Mouse (Mus musculus) embryonic fibroblast, embryonic 13.5 days (primary cell): ENCODE data around the gene Gpr157.

ENCODE experiments used
- CTCF ChIP-seq: IDR thresholded peaks from 2 replicates; pipeline ENCODE4 v1.5.1; 2011; ENCODE audit warnings: mild to moderate bottlenecking, control low read depth, low read length, moderate library complexity, borderline replicate concordance; ENCODE audit not compliant: insufficient read depth
- POLR2A ChIP-seq: IDR thresholded peaks from 2 replicates; pipeline ENCODE4 v1.6.1; 2011; ENCODE audit warnings: low read depth, mild to moderate bottlenecking, control low read depth, low read length, moderate library complexity

GRCm38 (mm10) chr4:150144242-150144641 is 57.1 kb downstream of the Gpr157 start:
- no peak for TF ChIP-seq CTCF
- TF ChIP-seq POLR2A, result no peak
